Mouse (Mus musculus) thymus, postnatal 25 days (tissue): Measurements from ENCODE around the gene Cyld.
"Not testable (repeated sequence)": the region's sequence is repeated elsewhere in the genome, so short reads cannot be mapped to it uniquely, and the experiment has no call there.

ENCODE experiments used
- DNase-seq: peaks from one replicate; pipeline ENCODE4 v3.0.0; 2022

Cyld gene

GRCm38 (mm10) chr8:88696721-88697641 is at the start of gene Cyld:
Gene Cyld (plus strand): TSS chr8:88697028.
- peak; percentile 97 for DNase-seq

- DNase-seq: no peak
Observed at GRCm38 (mm10) chr8:88648322-88648721, 48.5 kb upstream of the Cyld start.

GRCm38 (mm10) chr8:88650016-88650708 is 46.7 kb upstream of the Cyld start:
- DNase-seq: no peak

GRCm38 (mm10) chr8:88651122-88651521 is 45.7 kb upstream of the Cyld start:
- not testable (repeated sequence) for DNase-seq

- no peak for DNase-seq
Observed at GRCm38 (mm10) chr8:88655334-88655733, 41.5 kb upstream of the Cyld start.

- no peak for DNase-seq
Observed at GRCm38 (mm10) chr8:88659873-88660272, 37.0 kb upstream of the Cyld start.

- no peak for DNase-seq
Observed at GRCm38 (mm10) chr8:88662401-88662821, 34.4 kb upstream of the Cyld start.

- no peak for DNase-seq
Observed at GRCm38 (mm10) chr8:88664121-88664520, 32.7 kb upstream of the Cyld start.

- DNase-seq: no peak
Observed at GRCm38 (mm10) chr8:88664947-88665346, 31.9 kb upstream of the Cyld start.

GRCm38 (mm10) chr8:88666435-88666834 is 30.4 kb upstream of the Cyld start:
- no peak for DNase-seq

- DNase-seq: peak; percentile 57
Observed at GRCm38 (mm10) chr8:88668400-88669086, 28.3 kb upstream of the Cyld start.

GRCm38 (mm10) chr8:88670782-88671181 is 26.0 kb upstream of the Cyld start:
- peak; percentile 50 for DNase-seq

- no peak for DNase-seq
Observed at GRCm38 (mm10) chr8:88671575-88671974, 25.3 kb upstream of the Cyld start.

GRCm38 (mm10) chr8:88673859-88674258 is 23.0 kb upstream of the Cyld start:
- no peak for DNase-seq

- DNase-seq: no peak
Observed at GRCm38 (mm10) chr8:88675372-88676165, 21.3 kb upstream of the Cyld start.

GRCm38 (mm10) chr8:88677071-88677470 is 19.8 kb upstream of the Cyld start:
- no peak for DNase-seq

- DNase-seq: no peak
Observed at GRCm38 (mm10) chr8:88680566-88680965, 16.3 kb upstream of the Cyld start.

GRCm38 (mm10) chr8:88681046-88681445 is 15.8 kb upstream of the Cyld start:
- no peak for DNase-seq

GRCm38 (mm10) chr8:88683656-88684289 is 13.1 kb upstream of the Cyld start:
- no peak for DNase-seq

- no peak for DNase-seq
Observed at GRCm38 (mm10) chr8:88686226-88686905, 10.5 kb upstream of the Cyld start.

GRCm38 (mm10) chr8:88686906-88687235 is 10.0 kb upstream of the Cyld start:
- no peak for DNase-seq

- DNase-seq: no peak
Observed at GRCm38 (mm10) chr8:88689151-88689550, 7.7 kb upstream of the Cyld start.
